Mouse (Mus musculus): ENCODE results near the gene Abat.
A peak's percentile ranks its signal among the peaks of the same experiment; 100 is the strongest.

Abat gene

GRCm38 (mm10) chr16:8636867-8637216 is 123.6 kb downstream of the Abat start:
- DNase-seq (ENCODE audit: low spot score): no peak

GRCm38 (mm10) chr16:8637217-8638051 is 124.2 kb downstream of the Abat start, which contains the start of the genes Pmm2 and Tmem186:
Gene Pmm2, plus strand, starts transcription at chr16:8637674.
Gene Tmem186, minus strand, starts transcription at chr16:8637712.
- DNase-seq (ENCODE audit: low spot score): peak; percentile 89

DNA sequence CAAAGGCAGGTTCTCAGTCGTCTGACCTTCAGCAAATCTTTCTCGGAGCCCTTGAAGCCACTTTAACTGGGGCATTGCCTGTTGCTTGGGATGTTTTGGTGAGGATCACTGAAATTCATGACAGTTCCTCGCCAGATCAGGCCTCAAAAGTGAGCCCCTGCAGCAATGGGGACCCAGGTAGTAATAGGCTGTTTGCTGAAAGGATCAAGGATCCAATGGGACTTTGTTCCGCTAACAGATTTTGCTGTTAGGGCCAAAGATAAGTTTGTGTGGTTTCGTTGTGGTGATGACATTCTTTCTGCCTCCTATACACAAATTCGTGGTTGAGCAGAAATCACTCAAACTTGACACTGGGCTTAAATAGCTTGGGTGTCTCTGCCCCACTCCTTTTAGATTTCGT is 124.9 kb downstream of the Abat start:
- no peak for DNase-seq (ENCODE audit: low spot score)

GRCm38 (mm10) chr16:8639466-8640191 is 126.4 kb downstream of the Abat start:
- DNase-seq (ENCODE audit: low spot score): no peak

DNA sequence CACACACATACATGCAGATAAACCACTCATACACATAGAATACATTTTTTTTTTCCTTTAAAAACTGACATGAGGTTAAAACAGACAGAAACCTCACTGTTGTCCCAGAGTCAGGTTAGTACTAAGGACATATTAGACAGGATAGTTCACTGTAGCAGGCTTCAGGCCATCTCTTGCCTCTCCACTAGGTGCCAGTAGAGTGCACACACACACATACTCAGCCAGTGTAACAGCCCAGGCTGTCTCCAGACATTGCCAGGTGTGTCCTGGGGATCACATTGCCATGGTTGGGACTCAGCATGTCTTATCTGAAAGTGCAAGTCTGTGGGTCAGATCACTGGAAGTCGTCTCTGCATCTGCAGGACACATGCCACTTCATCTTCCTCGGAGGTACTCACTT is 130.6 kb downstream of the Abat start:
- peak; percentile 66 for DNase-seq (ENCODE audit: low spot score)

GRCm38 (mm10) chr16:8645546-8645945 is 132.3 kb downstream of the Abat start:
- DNase-seq (ENCODE audit: low spot score): no peak

DNA sequence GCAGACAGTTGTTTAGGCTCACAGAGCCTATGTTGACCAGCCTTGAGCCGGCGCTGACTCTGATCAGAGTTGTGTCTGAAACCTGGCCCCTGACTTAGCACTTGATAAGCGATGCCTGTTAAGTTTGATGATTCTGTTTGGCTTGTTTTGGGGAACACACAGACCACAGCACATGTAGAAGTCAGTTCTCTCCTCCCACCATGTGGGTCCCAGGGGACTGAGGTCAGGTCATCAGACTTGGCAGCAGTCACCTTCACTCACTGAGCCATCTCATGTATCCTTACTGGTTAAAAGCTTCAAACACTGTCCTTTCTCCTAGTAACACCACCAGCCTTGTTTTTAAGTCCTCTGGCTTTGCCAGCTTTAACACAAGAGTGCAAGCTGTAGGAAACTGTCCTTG is 136.8 kb downstream of the Abat start:
- DNase-seq (ENCODE audit: low spot score): no peak

DNA sequence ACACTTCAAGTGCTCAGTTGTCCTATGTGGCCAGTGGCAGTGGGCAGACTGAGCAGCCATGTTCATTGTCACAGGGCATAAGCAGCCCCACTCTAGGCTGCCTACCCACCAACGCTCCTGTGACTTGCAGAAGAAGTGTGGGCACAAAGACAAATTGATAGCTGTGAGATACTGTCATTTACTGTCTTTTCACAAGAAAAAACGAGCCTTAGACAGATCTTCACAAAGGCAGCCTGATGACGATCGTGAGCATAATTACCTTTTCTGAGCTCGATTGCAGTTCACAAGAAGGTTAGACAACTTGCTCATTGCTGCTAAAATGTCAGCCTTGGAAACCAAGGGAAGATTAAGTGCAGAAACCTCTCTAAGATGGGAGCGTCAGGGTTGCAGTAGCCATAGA is 141.9 kb downstream of the Abat start:
- no peak for DNase-seq (ENCODE audit: low spot score)

GRCm38 (mm10) chr16:8655599-8655998 is 142.4 kb downstream of the Abat start:
- no peak for DNase-seq (ENCODE audit: low spot score)

DNA sequence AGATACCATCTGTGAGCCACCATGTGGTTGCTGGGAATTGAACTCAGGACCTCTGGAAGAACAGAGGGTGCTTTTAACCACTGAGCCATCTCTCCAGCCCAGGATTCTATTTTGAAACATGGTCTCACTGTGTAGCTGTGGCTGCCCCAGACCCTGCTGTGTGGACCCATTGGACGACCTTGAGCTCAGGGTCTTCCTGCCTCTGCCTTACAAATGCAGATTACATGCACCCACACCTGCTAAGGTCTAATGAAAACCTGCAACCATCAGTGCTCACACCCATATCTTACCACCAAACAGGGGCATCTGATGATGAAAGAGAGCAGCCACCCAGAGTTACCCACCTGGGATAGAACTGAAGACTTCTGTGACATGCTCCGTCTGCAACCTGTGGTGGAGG is 143.0 kb downstream of the Abat start:
- no peak for DNase-seq (ENCODE audit: low spot score)

DNA sequence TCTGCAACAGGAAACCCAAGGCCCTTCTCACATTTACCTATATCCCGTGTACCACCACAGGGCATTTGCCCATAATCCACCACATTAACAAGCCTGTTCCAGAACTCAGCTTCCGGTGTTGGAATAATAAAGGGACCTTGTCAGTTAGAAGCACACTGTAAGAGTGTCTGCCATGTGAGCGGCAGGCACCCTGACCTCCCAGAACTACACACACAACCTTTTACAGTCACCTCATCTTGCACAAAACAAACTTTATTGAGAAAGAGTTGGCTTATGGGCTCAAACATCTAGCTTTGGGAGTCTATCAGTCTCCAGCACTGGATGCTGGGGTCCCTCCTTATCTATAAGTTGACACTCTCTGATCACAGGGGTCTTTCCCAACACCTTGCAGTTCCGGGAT is 145.1 kb downstream of the Abat start:
- DNase-seq (ENCODE audit: low spot score): no peak

- DNase-seq (ENCODE audit: low spot score): no peak
These were observed 145.5 kb downstream of the Abat start for GRCm38 (mm10) chr16:8658764-8659163.

GRCm38 (mm10) chr16:8663022-8663421 is 149.8 kb downstream of the Abat start:
- DNase-seq (ENCODE audit: low spot score): no peak

GRCm38 (mm10) chr16:8663606-8664539 is 150.6 kb downstream of the Abat start:
- DNase-seq (ENCODE audit: low spot score): no peak

DNA sequence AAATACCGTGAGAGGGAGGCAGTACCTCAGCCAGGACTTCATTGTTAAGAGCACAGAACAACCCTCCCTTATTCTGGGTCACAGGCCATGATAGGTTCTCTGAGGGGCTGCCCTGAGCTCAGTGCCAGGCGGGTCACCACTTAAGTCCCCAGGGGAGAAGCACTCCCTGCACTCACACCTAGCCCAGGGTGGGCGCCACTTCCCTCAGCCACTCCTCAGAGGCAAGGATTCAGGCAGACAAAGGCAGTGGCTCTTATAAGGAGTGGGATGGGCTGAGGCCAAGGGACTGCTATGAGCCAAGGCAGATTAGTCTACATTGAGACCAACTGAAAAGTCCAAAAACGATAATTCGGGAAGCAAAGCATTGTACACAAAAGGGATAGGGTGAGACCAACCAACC is 152.1 kb downstream of the Abat start:
- DNase-seq (ENCODE audit: low spot score): no peak

DNA sequence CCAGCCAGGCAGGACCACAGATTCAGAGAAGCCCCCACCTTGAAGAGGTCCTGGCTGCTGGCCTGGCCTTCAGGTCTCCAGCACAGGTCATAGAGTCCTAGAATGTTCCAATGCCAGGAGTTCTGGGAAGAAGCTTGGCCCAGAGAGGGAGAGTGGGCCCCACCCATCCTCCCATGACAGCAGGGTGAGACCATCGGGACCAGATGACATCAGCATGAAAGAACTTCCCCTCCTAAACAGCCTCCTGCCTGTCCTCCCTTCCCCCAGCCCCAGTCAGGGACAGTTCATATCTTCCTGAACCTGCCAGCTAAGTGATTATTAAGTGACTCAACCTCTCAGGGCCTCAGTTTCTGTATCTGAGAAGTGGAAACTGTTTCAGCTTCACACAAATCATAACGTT is 153.2 kb downstream of the Abat start:
- no peak for DNase-seq (ENCODE audit: low spot score)

DNA sequence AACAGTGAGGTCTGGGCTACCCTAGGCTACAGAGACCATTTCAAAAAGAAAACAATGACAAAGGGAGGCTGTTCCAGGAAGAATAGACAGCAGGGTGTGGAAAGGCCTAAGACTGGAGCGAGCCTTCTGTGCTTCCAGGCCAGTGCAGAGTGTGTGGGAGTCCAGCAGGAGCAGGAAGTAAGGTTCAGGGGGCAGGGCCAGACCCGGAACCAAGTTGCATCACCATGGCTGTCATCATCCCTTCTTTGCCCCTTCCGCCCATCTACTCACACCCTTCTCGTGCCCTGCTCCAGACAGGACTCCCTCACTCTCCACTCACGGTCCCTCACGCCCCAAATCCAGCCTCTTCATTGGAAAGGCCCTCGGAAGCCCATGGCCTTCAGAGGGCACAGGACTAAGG is 154.0 kb downstream of the Abat start:
- DNase-seq (ENCODE audit: low spot score): no peak

- DNase-seq (ENCODE audit: low spot score): no peak
These were observed 154.6 kb downstream of the Abat start for GRCm38 (mm10) chr16:8667814-8668213.

DNA sequence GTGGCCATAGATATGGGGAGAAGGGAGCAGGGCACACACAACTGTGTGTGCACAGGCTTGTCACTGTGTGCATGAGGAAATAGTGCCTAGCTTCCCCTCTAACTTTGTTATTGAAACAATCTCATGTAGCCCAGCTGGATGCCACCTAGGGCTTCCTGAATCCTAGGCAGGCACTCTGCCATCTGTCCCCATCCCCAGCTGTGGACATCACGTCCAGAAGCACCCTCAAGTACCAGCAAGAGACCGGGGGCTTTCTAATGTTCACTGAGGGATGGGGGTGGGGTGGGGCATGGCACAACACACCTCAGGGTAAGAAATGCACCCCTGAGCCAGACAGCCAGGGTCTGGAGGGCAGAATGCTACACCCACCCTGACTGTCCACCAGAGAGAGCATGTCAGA is 155.2 kb downstream of the Abat start:
- DNase-seq (ENCODE audit: low spot score): no peak

GRCm38 (mm10) chr16:8669432-8669831 is 156.2 kb downstream of the Abat start:
- DNase-seq (ENCODE audit: low spot score): no peak

GRCm38 (mm10) chr16:8670041-8671035 is 157.1 kb downstream of the Abat start:
- peak; percentile 79 for DNase-seq (ENCODE audit: low spot score)
